ENCODE assay signal across 29 mouse cellular contexts in genomic region chr19:24665771-24666170, GRCm38 (mm10). TPM values are rescaled to one million over a fixed set of nuclear protein-coding genes. Genes with fewer than 3 reads are reported as not detected.
DNase-seq lines count a peak whose midpoint lies in the region; TF ChIP-seq lines count a peak whose summit lies in the region.
"Had no signal": no experiment of that assay in that cellular context is flagged by ENCODE, and none has a peak within 500 bp of the region (broad histone marks: within the 10 kb centered on the region; RNA-seq: fewer than 3 reads in every experiment).

No protein-coding gene starts in this region.

- no peaks in the 10 kb centered on the region for H3K4me1 ChIP-seq in kidney, adult 2 months (ENCODE audit: control insufficient read depth, insufficient read depth, low read length)
- H3K4me1 ChIP-seq: embryonic facial prominence, embryonic 12.5 days; embryonic facial prominence, embryonic 15.5 days; heart, embryonic 12.5 days; heart, embryonic 15.5 days had no signal

- H3K27ac ChIP-seq in kidney, adult 2 months (ENCODE audit: insufficient read depth, low read depth, low read length) = no peak overlapping the region
- 0 out of 2 replicates have a peak overlapping the region, but pooled peaks have one; percentile 28 for H3K27ac ChIP-seq in layer of hippocampus, adult 2 months
- H3K27ac ChIP-seq: embryonic facial prominence, embryonic 12.5 days; embryonic facial prominence, embryonic 15.5 days; gastrocnemius, adult 2 months; heart, embryonic 15.5 days; hindbrain, embryonic 14.5 days; hindbrain, postnatal 0 days had no signal

- TF ChIP-seq CTCF in kidney, adult 2 months (conservative IDR thresholded peaks at IDR 0.05; ENCODE audit: insufficient read depth, insufficient read length, low read depth, low read length) = no peak
- no peak for TF ChIP-seq CTCF in layer of hippocampus, adult 2 months (conservative IDR thresholded peaks at IDR 0.05)

- WGBS in kidney, adult 2 months = 75% methylated on average over 11 of the region's 11 CpGs

- no peak for TF ChIP-seq POLR2A in kidney, adult 2 months (IDR thresholded peaks at IDR 0.05; ENCODE audit: low read depth, low read length)

- no peak overlapping the region for H3K4me3 ChIP-seq in kidney, adult 2 months (ENCODE audit: insufficient read depth, low read depth, low read length)
- no peak overlapping the region for H3K4me3 ChIP-seq in layer of hippocampus, adult 2 months
- H3K4me3 ChIP-seq: embryonic facial prominence, embryonic 12.5 days; embryonic facial prominence, embryonic 15.5 days; gastrocnemius, adult 2 months; heart, embryonic 12.5 days; heart, embryonic 15.5 days had no signal

- no peaks in the 10 kb centered on the region for H3K27me3 ChIP-seq in kidney, adult 2 months (replicated peaks; ENCODE audit: control insufficient read depth, insufficient read depth, low read length)
- H3K27me3 ChIP-seq: CH12.LX; embryonic facial prominence, embryonic 12.5 days; embryonic facial prominence, embryonic 15.5 days; heart, embryonic 12.5 days; heart, embryonic 15.5 days; Patski had no signal

- H3K36me3 ChIP-seq in kidney, adult 2 months (ENCODE audit: control insufficient read depth, insufficient read depth, low read length) = no peaks in the 10 kb centered on the region
- H3K36me3 ChIP-seq: embryonic facial prominence, embryonic 12.5 days; embryonic facial prominence, embryonic 15.5 days; G1E; heart, embryonic 12.5 days; heart, embryonic 15.5 days had no signal

- peak; percentile 53 for DNase-seq in kidney, adult 2 months
- no peak for DNase-seq in kidney, postnatal 4 days
- peak in 1 of 2 experiments; percentile 34 for DNase-seq in layer of hippocampus, adult 2 months (ENCODE audit: low spot score in 2 of 2)
- DNase-seq in layer of hippocampus, adult 8-10 months (ENCODE audit: low spot score in 2 of 2) = no peak
- peak; percentile 74 for DNase-seq in brain, adult 2 months (ENCODE audit: low read depth, low spot score)
- DNase-seq in thymus, postnatal 14 days = no peak
- DNase-seq: adrenal gland, postnatal 10 days; adrenal gland, postnatal 36 days; B cell, adult 2 months; cerebellum, adult 11 months; cerebellum, adult 2 months; cerebellum, adult 9-11 months; cerebellum, postnatal 25 days; forebrain, postnatal 0 days; gastrocnemius, adult 2 months; gastrocnemius, postnatal 14 days; heart, adult 18-20 months; heart, postnatal 14 days; heart, postnatal 4 days had no signal

RNA-seq across cellular contexts. Expression of gene Tmem252, which starts 8.0 kb away (rescaled TPM):
- polyA plus RNA-seq in kidney, adult 2 months (2012; rRNA removed) = 16.0 and 17.4 TPM in 2 replicates
- under 1 TPM; 0.20 to 0.33 TPM for total RNA-seq in layer of hippocampus, adult 2 months (2021)
- total RNA-seq in layer of hippocampus, adult 8-10 months (2022) = under 1 TPM; 0.12 to 0.49 (median 0.39) TPM
- total RNA-seq: CH12.LX; common myeloid progenitor, adult 5-6 weeks had no signal
- polyA plus RNA-seq: G1E had no signal

Comparison
In these comparisons a context has a peak if more than half of its experiments do, and no peak if none do; other contexts are left out.
1. DNase-seq: peak in kidney, adult 2 months (single experiment) and brain, adult 2 months (single experiment); none in kidney, postnatal 4 days (0 of 2), layer of hippocampus, adult 8-10 months (0 of 2) and thymus, postnatal 14 days (single experiment).